Mouse (Mus musculus): Measurements from ENCODE around the gene Pgpep1l.
"Not testable (repeated sequence)": the region's sequence is repeated elsewhere in the genome, so short reads cannot be mapped to it uniquely, and the experiment has no call there.

Pgpep1l gene

GRCm38 (mm10) chr7:68264028-68264453, at the start of gene Pgpep1l:
TSS of gene Pgpep1l (minus strand) at chr7:68264233.
- DNase-seq (ENCODE audit: inconsistent ontology term), result peak; percentile 63

GRCm38 (mm10) chr7:68313038-68313782, 49.2 kb upstream of the Pgpep1l start:
- DNase-seq (ENCODE audit: inconsistent ontology term), result no peak

GRCm38 (mm10) chr7:68312395-68312794, 48.4 kb upstream of the Pgpep1l start:
- no peak for DNase-seq (ENCODE audit: inconsistent ontology term)

DNA sequence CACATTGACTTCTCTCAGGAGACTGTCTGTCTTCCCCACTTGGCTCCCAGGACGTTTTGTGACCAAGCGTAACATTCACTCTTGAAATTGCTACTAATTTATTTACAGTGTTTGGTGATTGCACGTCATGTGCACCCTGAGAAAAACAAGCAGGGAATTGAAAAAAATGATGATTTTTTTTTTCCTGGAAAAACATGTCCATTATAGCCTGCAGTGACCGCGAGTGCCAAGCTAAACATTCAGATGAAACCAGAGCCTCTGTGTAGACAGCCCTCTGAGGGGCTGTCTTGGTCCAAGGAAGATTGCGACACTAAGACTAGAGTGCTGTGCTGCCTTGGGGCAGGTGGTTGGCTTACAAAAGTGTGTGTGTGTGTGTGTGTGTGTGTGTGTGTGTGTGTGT, 47.4 kb upstream of the Pgpep1l start:
- DNase-seq (ENCODE audit: inconsistent ontology term), result no peak

DNA sequence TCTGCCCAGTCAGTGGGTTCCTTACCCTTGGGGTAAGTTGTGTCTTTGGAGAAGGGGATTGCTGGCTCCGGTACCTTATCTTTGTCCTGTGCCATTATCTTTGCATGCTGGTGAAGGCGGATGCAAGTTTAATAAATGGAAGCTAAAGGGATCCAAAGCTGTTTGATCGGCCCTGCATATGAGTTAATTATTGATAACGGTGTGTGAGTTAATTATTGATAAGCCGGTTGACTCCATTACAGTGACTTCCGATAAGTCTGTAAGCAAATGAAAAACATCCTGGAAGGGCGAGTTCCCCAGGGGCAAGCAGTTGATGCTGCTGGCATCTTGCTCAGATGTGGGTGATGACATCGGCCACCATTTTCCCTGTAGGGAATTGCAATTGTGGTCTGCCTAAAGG, 42.7 kb upstream of the Pgpep1l start:
- DNase-seq (ENCODE audit: inconsistent ontology term), result no peak

GRCm38 (mm10) chr7:68305781-68306575, 41.9 kb upstream of the Pgpep1l start:
- DNase-seq (ENCODE audit: inconsistent ontology term), result no peak

DNA sequence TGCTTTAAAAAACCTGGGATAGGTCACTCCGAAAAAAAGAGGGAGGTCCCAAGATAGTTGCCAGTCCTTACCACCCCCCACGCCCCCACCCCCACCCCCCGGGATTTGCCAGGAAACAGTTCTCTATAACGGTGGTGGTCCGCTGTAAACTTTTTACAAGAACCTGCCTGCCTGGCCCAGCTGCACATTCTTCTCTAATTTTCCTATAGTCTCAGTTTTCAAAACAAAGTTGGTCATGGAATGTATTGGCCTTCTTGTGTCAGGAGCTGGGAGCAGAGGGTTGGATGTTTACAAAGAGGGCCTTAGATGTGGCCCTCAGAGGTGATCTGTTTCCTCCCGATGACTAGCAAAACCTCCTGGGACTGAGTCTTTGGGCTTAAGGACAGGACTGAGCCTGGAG, 39.7 kb upstream of the Pgpep1l start:
- DNase-seq (ENCODE audit: inconsistent ontology term), result no peak

GRCm38 (mm10) chr7:68302586-68303433, 38.8 kb upstream of the Pgpep1l start:
- peak; percentile 76 for DNase-seq (ENCODE audit: inconsistent ontology term)

- DNase-seq (ENCODE audit: inconsistent ontology term), result no peak
Measured at GRCm38 (mm10) chr7:68301160-68301559, 37.1 kb upstream of the Pgpep1l start.

DNA sequence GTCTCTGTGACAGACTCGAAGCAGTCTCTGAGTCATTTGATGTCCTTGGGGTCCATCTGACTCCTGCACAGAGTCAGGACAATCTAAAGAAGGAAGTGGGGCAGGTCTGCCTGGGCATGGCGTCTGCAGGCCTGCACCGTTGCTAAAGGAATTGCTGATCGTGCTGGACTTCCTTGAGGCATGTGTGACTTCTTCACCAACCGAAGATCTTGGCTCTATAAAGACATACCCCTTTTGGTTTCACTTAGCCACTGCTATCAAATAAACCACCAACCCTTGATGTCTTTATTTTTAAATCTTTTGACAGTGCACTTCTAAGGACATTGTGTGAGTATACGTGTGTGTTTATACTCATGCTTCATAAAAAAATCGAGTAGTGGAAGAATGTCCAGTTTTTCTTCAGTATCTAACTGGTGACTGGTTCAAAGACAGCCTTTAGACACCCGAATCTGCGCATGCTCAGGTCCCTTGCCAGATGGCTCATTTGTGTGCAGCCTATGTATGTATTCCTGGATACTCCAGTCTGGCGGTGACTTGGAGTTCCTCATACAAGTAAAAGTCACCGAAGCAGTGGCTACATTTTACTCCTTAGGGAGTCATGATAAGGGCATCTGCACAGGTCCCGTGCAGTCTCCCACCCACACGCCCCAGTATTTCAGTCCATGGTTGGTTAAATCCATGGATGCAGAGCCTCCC, 34.5 kb upstream of the Pgpep1l start:
- DNase-seq (ENCODE audit: inconsistent ontology term), result no peak

GRCm38 (mm10) chr7:68296487-68296886, 32.5 kb upstream of the Pgpep1l start:
- DNase-seq (ENCODE audit: inconsistent ontology term), result no peak

GRCm38 (mm10) chr7:68293997-68294789, 30.2 kb upstream of the Pgpep1l start:
- DNase-seq (ENCODE audit: inconsistent ontology term), result no peak

GRCm38 (mm10) chr7:68291603-68292002, 27.6 kb upstream of the Pgpep1l start:
- DNase-seq (ENCODE audit: inconsistent ontology term), result no peak

DNA sequence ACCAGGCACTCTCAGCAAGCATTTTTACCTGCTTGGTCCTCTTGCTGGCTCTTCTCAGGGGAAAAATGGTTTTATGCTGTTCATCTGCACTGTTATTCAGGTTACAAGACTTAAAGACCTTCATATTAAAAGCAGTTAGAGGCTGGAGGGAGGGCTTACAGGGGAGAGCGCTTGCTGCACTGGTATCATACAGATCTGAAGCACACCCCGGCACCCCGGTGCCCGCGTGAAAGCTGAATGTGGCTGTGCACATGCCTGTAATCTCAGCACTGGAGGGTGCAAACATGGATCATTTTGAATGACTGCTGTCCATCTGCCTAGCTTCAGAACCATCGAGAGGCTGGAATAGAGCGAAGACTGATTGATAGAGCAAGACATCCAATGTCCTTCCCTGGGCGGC, 25.0 kb upstream of the Pgpep1l start:
- no peak for DNase-seq (ENCODE audit: inconsistent ontology term)

DNA sequence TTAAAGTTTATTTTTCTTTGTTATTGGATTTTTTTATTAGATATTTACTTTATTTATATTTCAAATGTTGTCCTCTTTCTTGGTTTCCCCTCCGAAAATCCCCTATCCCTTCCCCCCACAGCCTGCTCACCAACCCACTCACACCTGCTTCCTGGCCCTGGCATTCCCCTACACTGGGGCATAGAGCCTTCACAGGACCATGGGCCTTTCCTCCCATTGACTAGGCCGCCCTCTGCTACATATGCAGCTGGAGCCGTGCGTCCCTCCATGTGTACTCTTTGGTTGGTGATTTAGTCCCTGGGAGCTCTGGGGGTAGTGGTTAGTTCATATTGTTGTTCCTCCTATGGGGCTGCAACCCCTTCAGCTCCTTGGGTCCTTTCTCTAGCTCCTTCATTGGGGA, 24.0 kb upstream of the Pgpep1l start:
- DNase-seq (ENCODE audit: inconsistent ontology term), result not testable (repeated sequence)

DNA sequence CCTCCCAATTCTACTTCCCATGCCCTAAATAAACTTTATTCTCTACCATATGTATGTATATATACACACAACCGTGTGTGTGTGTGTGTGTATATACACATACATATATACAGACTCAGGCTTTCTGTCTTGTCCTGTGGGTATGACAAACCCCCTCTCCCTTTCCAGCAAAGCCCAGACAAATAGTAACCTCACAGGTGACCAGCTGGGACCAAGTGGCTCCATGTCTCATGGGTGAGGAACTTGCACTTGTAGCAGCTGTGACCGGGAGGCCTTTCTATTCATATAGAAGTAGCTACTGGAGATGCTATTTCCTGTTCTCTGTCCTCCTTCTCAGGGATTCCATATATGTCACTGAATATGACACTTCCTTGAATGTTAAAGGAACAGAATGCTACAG, 23.5 kb upstream of the Pgpep1l start:
- no peak for DNase-seq (ENCODE audit: inconsistent ontology term)

DNA sequence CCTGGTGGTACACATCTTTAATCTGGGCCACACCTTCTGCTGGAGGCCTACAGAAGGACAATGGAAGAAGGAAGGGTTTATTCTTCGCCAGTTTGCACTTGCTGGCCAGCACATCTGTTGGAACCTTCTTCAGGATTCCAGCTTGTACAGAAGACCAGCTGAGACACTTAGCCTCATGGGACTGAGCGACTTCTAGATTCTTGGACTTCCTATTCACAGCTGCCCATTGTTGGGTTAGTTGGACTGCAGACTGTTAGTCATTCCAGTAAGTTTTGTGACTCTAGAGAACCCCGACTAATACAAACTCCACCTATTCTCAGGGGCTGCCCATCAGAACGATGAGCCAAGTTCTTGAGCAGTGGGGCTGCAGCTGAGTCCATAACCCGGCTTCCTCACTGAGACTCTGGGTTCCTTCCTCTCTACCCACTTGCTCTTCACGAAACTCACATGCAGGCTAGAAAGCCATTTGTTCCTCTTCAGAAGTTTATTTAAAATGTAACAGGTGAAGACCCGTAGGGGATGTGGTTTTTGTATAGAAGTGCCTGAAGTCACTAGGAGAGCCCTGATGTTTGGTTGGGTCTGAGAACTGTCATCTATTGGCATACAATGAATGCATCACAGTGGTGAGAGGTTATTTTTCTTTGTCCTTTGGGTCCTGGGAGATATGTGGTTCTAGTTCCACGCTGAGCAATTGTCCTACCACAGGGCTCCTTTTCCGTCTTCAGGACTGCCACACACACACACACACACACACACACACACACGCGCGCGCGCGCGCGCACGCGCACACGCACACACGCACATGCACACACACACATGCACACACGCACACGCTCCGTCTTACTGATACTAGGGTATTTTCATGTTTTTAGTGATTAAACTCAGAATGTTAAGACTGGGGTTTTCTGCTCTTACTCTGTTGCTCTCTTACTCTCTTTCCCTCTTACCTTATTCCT, 22.8 kb upstream of the Pgpep1l start:
- DNase-seq (ENCODE audit: inconsistent ontology term), result no peak

DNA sequence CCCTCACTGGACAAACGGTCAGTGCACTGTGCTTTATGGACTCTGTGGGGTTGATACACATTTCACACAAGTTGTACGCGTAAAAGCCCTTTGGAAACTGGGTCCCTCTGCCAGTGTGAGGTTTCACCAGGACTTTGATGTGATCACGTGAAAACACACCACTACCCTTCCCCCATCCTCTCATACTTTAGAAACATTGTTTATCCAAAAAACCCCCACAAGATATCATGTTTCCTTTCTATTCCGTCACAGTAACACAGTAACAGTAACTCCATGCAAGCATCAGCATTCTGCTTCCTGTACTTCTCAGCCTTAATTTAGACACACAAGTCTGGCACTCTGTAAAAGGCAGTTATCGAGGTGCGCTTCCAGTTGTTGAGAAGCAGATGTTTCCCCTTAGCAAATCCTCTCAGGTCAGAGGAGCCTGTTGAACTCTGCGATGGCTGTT, 21.8 kb upstream of the Pgpep1l start:
- no peak for DNase-seq (ENCODE audit: inconsistent ontology term)

GRCm38 (mm10) chr7:68283776-68284175, 19.7 kb upstream of the Pgpep1l start:
- no peak for DNase-seq (ENCODE audit: inconsistent ontology term)

All from Muller cell, postnatal 12 days (primary cell).